Mouse (Mus musculus) E14TG2a.4 (cell line): ENCODE data around the gene Stra6.

Experiments used
- CTCF ChIP-seq: conservative IDR thresholded peaks from 2 replicates; pipeline ENCODE4 v1.5.1; 2014; ENCODE audit warnings: low read length
- POU5F1 ChIP-seq: IDR thresholded peaks from 2 replicates; pipeline ENCODE4 v1.6.1; 2014; ENCODE audit warnings: low read length, borderline replicate concordance

DNA sequence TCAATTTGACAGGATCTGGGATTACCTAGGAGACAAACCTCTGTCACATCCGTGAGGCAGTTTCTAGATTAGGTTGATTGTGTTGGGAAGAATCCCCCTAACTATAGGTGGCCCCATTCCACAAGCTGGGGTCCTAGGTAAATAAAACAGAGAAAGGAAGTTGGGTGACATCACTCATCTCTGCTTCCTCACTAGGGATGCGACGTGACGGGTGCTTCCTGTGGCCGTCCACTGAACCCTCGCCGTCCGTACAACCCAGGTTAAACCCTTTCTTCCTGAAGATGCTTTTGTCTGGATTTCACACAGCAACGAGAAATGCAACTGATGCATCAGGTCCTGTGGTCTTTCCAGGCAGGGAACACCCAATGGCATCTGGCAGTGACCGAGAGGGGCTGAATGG, 16.5 kb upstream of the Stra6 start:
- no peak for TF ChIP-seq CTCF
- no peak for TF ChIP-seq POU5F1
